Mouse (Mus musculus): ENCODE measurements around the gene Rtcb. TPM values are rescaled to one million over a fixed set of nuclear protein-coding genes. Genes with fewer than 3 reads are reported as not detected.

Gene Rtcb
- polyA plus RNA-seq (2012; rRNA removed), result 172 and 176 TPM in 2 replicates

DNA sequence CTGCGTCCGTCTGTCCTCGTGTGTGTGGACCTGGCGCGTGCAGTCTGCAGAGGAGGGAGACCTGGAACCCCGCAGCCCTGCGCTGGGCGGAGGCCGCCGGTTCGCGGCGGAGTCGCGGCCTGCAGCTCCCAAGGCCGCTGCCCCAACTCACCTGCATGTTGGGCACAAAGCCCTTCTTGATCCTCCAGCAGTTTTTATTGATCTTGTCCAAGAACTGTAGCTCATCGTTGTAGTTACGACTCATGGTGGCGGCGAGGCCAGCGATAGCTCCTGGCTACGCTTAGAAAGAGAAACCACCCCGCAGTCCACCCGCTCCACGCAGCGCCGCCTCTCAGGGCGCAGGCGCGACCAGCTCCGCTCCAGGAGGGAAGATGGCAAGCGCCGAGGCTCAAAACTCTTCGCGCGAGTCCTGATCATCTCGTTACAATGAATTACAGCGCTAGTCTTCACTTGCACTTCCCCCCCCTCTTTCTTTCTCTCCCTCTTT, at the start of gene Rtcb:
Gene Rtcb (minus strand): TSS at position 360 of the 487 bp plus-strand sequence.

GRCm38 (mm10) chr10:85927676-85928445, 29.8 kb downstream of the Rtcb start, which contains the start of gene Ascl4:
Gene Ascl4 (plus strand): TSS chr10:85927681.

GRCm38 (mm10) chr10:85916498-85917309, 40.9 kb downstream of the Rtcb start, which contains the start of gene Prdm4:
Gene Prdm4 (minus strand): TSS chr10:85917142.

Other genes starting within 250 kb of the Rtcb start
- 41.1 and 45.5 TPM in 2 replicates for gene Pwp1, start 128.3 kb downstream of the Rtcb start, polyA plus RNA-seq (2012; rRNA removed)
- gene Prdm4, start 40.7 kb downstream of the Rtcb start, polyA plus RNA-seq (2012; rRNA removed), result 49.2 and 53.3 TPM in 2 replicates
- 0.25 and 0.31 TPM in 2 replicates for gene Ascl4, start 30.1 kb downstream of the Rtcb start, polyA plus RNA-seq (2012; rRNA removed)
- 0.06 and 0.08 TPM in 2 replicates for gene Bpifc, start 54.1 kb upstream of the Rtcb start, polyA plus RNA-seq (2012; rRNA removed)
- 15.9 and 20.6 TPM in 2 replicates for gene Fbxo7, start 64.1 kb upstream of the Rtcb start, polyA plus RNA-seq (2012; rRNA removed)